ENCODE assay signal across 10 mouse cellular contexts in the genomic region with DNA sequence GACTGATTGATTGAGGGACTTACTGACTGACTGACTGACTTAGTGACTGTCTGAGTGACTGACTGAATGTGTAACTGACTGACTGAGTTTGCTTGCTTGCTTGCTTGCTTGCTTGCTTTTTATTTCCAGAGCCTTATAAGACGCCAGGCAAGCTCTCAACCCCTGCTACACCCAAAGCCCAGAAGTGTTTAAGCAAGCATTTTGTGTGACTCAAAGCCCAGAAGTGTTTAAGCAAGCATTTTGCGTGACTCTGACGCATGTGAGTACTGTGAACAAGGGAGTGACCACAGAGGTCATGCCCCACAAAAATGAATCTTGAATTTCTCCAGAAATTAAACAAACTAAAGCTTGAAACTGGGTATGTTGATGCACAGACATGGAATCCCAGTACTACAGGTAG. TPM values are rescaled to one million over a fixed set of nuclear protein-coding genes. Genes with fewer than 3 reads are reported as not detected.
DNase-seq lines count a peak whose midpoint lies in the region; ATAC-seq lines count a peak whose summit lies in the region.
"Had no signal": no experiment of that assay in that cellular context is flagged by ENCODE, and none has a peak within 500 bp of the region (broad histone marks: within the 10 kb centered on the region; RNA-seq: fewer than 3 reads in every experiment).

No protein-coding gene starts in this region.

- peak overlapping the region; percentile 61 for H3K4me3 ChIP-seq in heart, embryonic 16.5 days (ENCODE audit: low read length)
- no peak overlapping the region for H3K4me3 ChIP-seq in forebrain, embryonic 12.5 days (replicated peaks)
- H3K4me3 ChIP-seq in liver, embryonic 12.5 days = peak overlapping the region; percentile 59
- peak overlapping the region; percentile 44; the same call in 1 of the 2 replicates for H3K4me3 ChIP-seq in neural tube, embryonic 13.5 days

- no peaks in the 10 kb centered on the region for H3K9me3 ChIP-seq in heart, embryonic 16.5 days (replicated peaks; ENCODE audit: control insufficient read depth, low read length)
- H3K9me3 ChIP-seq in forebrain, embryonic 12.5 days = no peaks in the 10 kb centered on the region
- no peaks in the 10 kb centered on the region for H3K9me3 ChIP-seq in liver, embryonic 12.5 days (replicated peaks)
- H3K9me3 ChIP-seq in neural tube, embryonic 13.5 days = no peaks in the 10 kb centered on the region

- H3K9ac ChIP-seq in heart, embryonic 16.5 days (ENCODE audit: low read length) = no peak overlapping the region
- no peak overlapping the region; the same call in 1 of the 2 replicates for H3K9ac ChIP-seq in forebrain, embryonic 12.5 days
- no peak overlapping the region for H3K9ac ChIP-seq in liver, embryonic 12.5 days
- H3K9ac ChIP-seq in neural tube, embryonic 13.5 days = no peak overlapping the region

- no peaks in the 10 kb centered on the region for H3K27me3 ChIP-seq in heart, embryonic 16.5 days (ENCODE audit: control insufficient read depth, insufficient read depth, low read length)
- H3K27me3 ChIP-seq in forebrain, embryonic 12.5 days = no peaks in the 10 kb centered on the region
- no peaks in the 10 kb centered on the region for H3K27me3 ChIP-seq in liver, embryonic 12.5 days (replicated peaks)
- H3K27me3 ChIP-seq in neural tube, embryonic 13.5 days = no peaks in the 10 kb centered on the region

- 0 out of 2 replicates have a peak, but pooled peaks cover 3% of the 10 kb centered on the region for H3K36me3 ChIP-seq in heart, embryonic 16.5 days (ENCODE audit: control insufficient read depth, insufficient read depth)
- H3K36me3 ChIP-seq in forebrain, embryonic 12.5 days (replicated peaks) = 0 out of 2 replicates have a peak, but pooled peaks cover 7% of the 10 kb centered on the region
- H3K36me3 ChIP-seq in liver, embryonic 12.5 days = peaks cover 8% of the 10 kb centered on the region; the same call in 1 of the 2 replicates
- H3K36me3 ChIP-seq in neural tube, embryonic 13.5 days = 0 out of 2 replicates have a peak, but pooled peaks cover 8% of the 10 kb centered on the region

- DNase-seq in heart, postnatal 4 days = no peak
- no peak for DNase-seq in thymus, adult 18-20 months
- no peak for DNase-seq in thymus, postnatal 14 days
- no peak for DNase-seq in cerebellum, adult 8-10 months

- WGBS in heart, embryonic 16.5 days = 59% methylated on average over 3 of the region's 3 CpGs
- WGBS in forebrain, embryonic 12.5 days = 70% methylated on average over 3 of the region's 3 CpGs
- 43% methylated on average over 3 of the region's 3 CpGs for WGBS in liver, embryonic 12.5 days (ENCODE audit: insufficient replicate concordance)
- WGBS in neural tube, embryonic 13.5 days = 69% methylated on average over 3 of the region's 3 CpGs

- no peak overlapping the region for H3K27ac ChIP-seq in heart, embryonic 16.5 days (ENCODE audit: low read length)
- H3K27ac ChIP-seq in forebrain, embryonic 12.5 days = no peak overlapping the region
- H3K27ac ChIP-seq in liver, embryonic 12.5 days = no peak overlapping the region
- no peak overlapping the region for H3K27ac ChIP-seq in neural tube, embryonic 13.5 days (replicated peaks)

- peak overlapping the region; percentile 80 for H3K4me2 ChIP-seq in heart, embryonic 16.5 days (ENCODE audit: low read depth, low read length)
- H3K4me2 ChIP-seq in forebrain, embryonic 12.5 days = peak overlapping the region; percentile 60
- peak overlapping the region; percentile 78 for H3K4me2 ChIP-seq in liver, embryonic 12.5 days
- H3K4me2 ChIP-seq in neural tube, embryonic 13.5 days = peak overlapping the region; percentile 62

- H3K4me1 ChIP-seq in heart, embryonic 16.5 days (ENCODE audit: control insufficient read depth, insufficient read depth, low read length) = peaks cover 14% of the 10 kb centered on the region
- H3K4me1 ChIP-seq in forebrain, embryonic 12.5 days = peaks cover 17% of the 10 kb centered on the region
- H3K4me1 ChIP-seq in liver, embryonic 12.5 days = peaks cover 29% of the 10 kb centered on the region
- peaks cover 12% of the 10 kb centered on the region for H3K4me1 ChIP-seq in neural tube, embryonic 13.5 days (replicated peaks)

- no peak for ATAC-seq in heart, embryonic 16.5 days (replicated peaks; ENCODE audit: extremely low read depth, insufficient read depth, low FRiP score)
- peak; percentile 16; the same call in 1 of the 2 replicates for ATAC-seq in forebrain, embryonic 12.5 days (ENCODE audit: low FRiP score)
- no peak for ATAC-seq in liver, embryonic 12.5 days
- peak; percentile 10; the same call in 1 of the 2 replicates for ATAC-seq in neural tube, embryonic 13.5 days (ENCODE audit: low read depth)

RNA-seq across cellular contexts. Expression of gene Tpcn2, which starts 0.5 kb away (rescaled TPM):
- polyA plus RNA-seq in heart, embryonic 16.5 days (2015; fragmentation: Nextera tagmentation; extraction: Ambion mirVana) = 5.4 and 5.5 TPM in 2 replicates
- total RNA-seq in heart, postnatal 4 days (2021) = 1 to 10 TPM; 7.0 to 9.8 TPM
- polyA plus RNA-seq in forebrain, embryonic 12.5 days (2016; fragmentation: Nextera tagmentation; extraction: Ambion mirVana) = 4.8 and 5.2 TPM in 2 replicates
- polyA plus RNA-seq in liver, embryonic 12.5 days (2016; fragmentation: Nextera tagmentation; extraction: Ambion mirVana) = 2.9 and 3.1 TPM in 2 replicates
- polyA plus RNA-seq in neural tube, embryonic 13.5 days (2015; fragmentation: Nextera tagmentation; extraction: Ambion mirVana) = 3.9 and 4.2 TPM in 2 replicates

RNA-seq across cellular contexts. Expression of gene Mrgprf, which starts 16.3 kb away (rescaled TPM):
- polyA plus RNA-seq in heart, embryonic 16.5 days (2015; fragmentation: Nextera tagmentation; extraction: Ambion mirVana) = 1.6 and 2.2 TPM in 2 replicates
- total RNA-seq in heart, postnatal 4 days (2021) = 1 to 10 TPM; 4.2 to 4.9 TPM
- 0.46 and 0.47 TPM in 2 replicates for polyA plus RNA-seq in forebrain, embryonic 12.5 days (2016; fragmentation: Nextera tagmentation; extraction: Ambion mirVana)
- not detected in 2 replicates for polyA plus RNA-seq in liver, embryonic 12.5 days (2016; fragmentation: Nextera tagmentation; extraction: Ambion mirVana)
- polyA plus RNA-seq in neural tube, embryonic 13.5 days (2015; fragmentation: Nextera tagmentation; extraction: Ambion mirVana) = 1.3 and 1.7 TPM in 2 replicates

RNA-seq across cellular contexts. Expression of gene Mrgprd, which starts 30.3 kb away (rescaled TPM):
- not detected in 2 replicates for polyA plus RNA-seq in heart, embryonic 16.5 days (2015; fragmentation: Nextera tagmentation; extraction: Ambion mirVana)
- not detected for total RNA-seq in heart, postnatal 4 days (2021)
- polyA plus RNA-seq in forebrain, embryonic 12.5 days (2016; fragmentation: Nextera tagmentation; extraction: Ambion mirVana) = not detected in 2 replicates
- polyA plus RNA-seq in liver, embryonic 12.5 days (2016; fragmentation: Nextera tagmentation; extraction: Ambion mirVana) = not detected in 2 replicates
- polyA plus RNA-seq in neural tube, embryonic 13.5 days (2015; fragmentation: Nextera tagmentation; extraction: Ambion mirVana) = not detected in 2 replicates
- total RNA-seq: left cerebral cortex, adult 2 months had no signal
- polyA plus RNA-seq: embryonic facial prominence, embryonic 11.5 days had no signal

Comparison
In these comparisons a context has a peak if more than half of its experiments do, and no peak if none do; other contexts are left out.
1. ATAC-seq: peak in forebrain, embryonic 12.5 days (single experiment) and neural tube, embryonic 13.5 days (single experiment); none in heart, embryonic 16.5 days (single experiment) and liver, embryonic 12.5 days (single experiment).
2. Peak in every context shown above with its lines, with median percentiles within 50 percentile points of each other: H3K4me2 ChIP-seq.